Mouse (Mus musculus): ENCODE data around the gene Tnip3. TPM values are rescaled to one million over a fixed set of nuclear protein-coding genes. Genes with fewer than 3 reads are reported as not detected.

Tnip3 gene
- total RNA-seq, 2 experiments from 2014 or later = 0.33 TPM; not detected in 1

DNA sequence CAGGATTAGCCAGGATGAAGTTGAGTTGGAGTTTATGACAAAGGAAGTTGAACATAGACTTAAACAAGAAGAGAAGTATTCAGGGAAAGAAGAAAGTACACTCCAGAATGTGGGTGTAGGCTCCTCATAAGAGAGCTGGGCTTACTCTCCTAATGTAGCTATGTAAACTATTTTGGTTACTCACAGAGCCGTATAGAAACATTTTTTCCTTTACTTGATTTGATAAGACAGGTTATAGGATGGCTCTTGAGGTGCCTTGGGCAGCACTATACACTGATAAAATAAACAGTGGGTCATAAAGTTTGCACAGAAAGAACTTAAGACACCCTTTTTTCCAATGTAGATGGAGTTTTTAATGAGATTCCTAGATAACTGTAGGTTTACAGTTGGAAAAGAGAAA lies 70.3 kb downstream of the Tnip3 start:
- no peak overlapping the region for H3K4me3 ChIP-seq
- TF ChIP-seq CTCF (IDR thresholded peaks at IDR 0.05) = no peak
- intact Hi-C loops (cut with DNase I) = no loop called here

DNA sequence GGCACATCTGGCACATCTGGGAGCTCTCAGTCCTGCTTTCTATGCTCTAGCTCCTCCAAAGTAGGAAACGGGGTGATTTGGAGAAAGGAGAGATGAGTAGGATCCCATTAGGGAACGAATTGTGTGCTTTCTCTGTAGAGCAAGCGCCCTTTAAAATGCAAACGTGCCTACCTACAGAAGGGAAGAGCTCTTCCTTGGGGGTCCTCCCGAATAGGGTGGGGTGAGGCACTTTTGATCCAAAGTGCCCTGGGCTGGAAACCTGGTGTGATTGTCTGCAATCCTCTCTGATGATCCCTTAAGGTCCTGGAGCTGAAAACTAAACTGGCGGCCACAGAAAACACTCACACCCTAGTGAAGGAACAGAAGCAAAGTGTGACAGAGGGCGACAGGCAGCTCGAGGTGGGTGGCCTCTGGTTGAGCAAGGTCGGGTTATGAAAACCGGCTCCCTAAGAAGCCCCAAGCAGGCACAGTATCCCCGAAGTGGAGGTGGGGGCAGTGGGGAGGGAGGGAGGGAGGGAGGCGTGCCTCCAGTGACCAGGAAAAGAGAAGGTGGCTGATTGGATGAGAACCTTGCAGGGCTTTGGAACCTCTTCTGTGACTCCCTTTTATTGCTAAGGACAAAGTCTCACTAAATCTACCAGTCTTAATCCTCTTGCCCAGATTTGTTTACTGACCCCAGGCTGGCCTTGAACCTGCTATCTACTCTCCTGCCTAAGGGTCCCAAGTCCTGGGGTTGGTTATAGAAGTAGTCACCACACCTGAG lies 72.1 kb downstream of the Tnip3 start:
- no peak for TF ChIP-seq CTCF (IDR thresholded peaks at IDR 0.05)
- Histone ChIP-seq H3K4me3 (no peak overlapping the region), H3K27ac (no peak overlapping the region)
- intact Hi-C loops (cut with DNase I) = no loop called here
- no peak for DNase-seq

More for the DNA sequence above, 70.3 kb downstream of the Tnip3 start:
- no peak for DNase-seq
- no peak overlapping the region for H3K27ac ChIP-seq

DNA sequence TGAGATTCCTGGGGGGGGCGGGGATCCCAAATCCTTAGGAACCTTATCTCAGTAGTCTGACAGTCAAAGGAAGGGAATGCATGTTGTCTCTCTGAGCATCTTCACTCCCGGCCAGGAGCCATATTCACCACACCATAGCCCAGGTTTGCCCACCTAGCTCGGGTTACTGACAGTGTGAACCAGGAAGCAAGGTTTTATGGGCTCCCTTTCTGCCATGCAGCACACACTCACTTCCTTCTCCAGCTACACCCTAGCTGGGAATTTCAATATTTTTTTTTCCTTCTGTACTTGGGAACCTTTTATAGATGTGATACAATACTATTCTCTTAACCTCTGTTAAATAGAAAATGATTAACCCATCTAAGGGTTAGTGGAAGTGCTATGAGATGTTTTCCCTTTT lies 73.4 kb downstream of the Tnip3 start:
- no peak for DNase-seq
- TF ChIP-seq CTCF (IDR thresholded peaks at IDR 0.05) = no peak
- intact Hi-C loops (cut with DNase I) = no loop called here
- Histone ChIP-seq H3K4me3 (no peak overlapping the region), H3K27ac (no peak overlapping the region)

DNA sequence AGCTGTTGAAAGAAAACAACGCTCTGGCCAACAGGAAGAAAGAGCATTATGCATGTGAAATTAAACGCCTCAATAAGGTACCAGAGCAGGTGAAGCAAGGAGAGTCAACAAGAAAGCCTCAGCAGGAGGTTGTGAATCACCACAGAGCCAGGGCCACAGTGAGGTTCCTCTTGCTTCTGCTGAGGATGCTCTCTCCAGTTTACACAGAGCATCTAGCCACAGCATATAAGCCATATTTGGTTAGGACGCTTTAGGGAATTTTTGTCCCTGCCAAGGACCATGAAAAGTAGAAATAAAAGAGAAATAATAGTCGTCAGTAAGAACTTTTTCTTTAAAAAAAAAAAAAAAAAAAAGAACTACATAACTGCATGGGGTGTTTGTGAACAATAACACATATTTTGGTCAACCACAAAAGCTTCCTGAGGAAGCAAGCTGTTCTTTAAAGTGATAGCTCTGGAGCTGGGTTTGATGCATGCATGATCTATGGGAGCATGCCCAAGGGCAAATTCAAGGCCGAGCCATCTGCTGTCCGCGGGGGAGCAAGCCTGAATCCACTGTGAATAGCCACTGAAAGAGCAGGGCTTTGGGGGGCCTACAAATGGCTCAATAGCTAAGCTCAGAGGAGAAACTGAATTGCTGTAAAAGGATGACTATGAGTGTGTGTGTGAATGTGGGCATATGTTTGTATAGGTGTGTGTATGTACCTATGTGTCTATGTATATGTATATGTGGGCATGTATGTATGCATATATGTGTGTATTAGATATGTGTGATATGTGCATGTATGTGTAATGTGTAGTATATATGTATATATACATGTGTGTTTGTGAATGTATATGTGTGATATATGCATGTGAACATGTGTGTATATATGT lies 75.0 kb downstream of the Tnip3 start:
- intact Hi-C loops (cut with DNase I) = no loop called here
- H3K27ac ChIP-seq = no peak overlapping the region
- no peak for TF ChIP-seq CTCF (IDR thresholded peaks at IDR 0.05)
- H3K4me3 ChIP-seq = no peak overlapping the region
- DNase-seq = no peak

DNA sequence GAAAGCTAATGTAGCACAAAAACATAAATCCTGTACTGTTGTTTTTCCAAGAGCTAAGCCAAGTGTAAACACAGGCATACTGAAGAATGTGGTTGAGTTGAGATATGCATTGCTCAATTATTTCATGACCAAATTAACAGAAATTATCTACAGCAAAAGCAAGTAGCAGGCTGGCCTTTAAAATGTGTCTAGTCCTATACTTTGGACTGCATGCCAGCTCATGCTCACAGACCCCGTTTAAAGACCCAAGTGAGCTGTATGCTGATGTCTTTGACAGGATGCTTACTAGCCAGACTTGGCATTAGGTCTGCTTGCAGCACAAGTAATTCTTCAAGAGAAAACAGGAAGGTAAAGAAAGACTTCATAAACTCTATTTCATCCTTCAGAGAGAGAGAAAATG lies 75.8 kb downstream of the Tnip3 start:
- no peak for TF ChIP-seq CTCF (IDR thresholded peaks at IDR 0.05)
- intact Hi-C loops (cut with DNase I) = no loop called here
- DNase-seq = no peak
- no peak overlapping the region for H3K27ac ChIP-seq
- H3K4me3 ChIP-seq = no peak overlapping the region

DNA sequence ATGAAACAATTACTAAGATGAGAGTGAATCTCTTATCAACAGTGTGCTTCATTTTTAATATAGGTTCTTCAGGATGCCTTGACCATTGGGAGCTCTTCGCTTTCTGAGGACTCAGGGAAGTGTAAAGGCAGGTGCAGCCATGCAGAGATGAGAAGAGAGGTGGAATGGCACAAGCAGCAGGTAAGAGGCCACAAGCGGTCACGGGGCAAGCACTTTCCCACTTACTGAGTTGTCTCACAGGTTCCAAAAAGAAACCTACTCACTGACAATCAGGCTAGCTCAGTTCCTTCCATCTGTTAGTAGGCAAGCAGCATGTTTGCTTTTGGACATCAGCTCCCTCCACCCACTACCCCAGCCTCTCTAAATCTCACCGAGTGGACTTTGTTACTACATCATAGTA lies 80.7 kb downstream of the Tnip3 start:
- no peak for TF ChIP-seq CTCF (IDR thresholded peaks at IDR 0.05)
- Histone ChIP-seq H3K27ac (no peak overlapping the region), H3K4me3 (no peak overlapping the region)
- no peak for DNase-seq
- intact Hi-C loops (cut with DNase I) = no loop called here

DNA sequence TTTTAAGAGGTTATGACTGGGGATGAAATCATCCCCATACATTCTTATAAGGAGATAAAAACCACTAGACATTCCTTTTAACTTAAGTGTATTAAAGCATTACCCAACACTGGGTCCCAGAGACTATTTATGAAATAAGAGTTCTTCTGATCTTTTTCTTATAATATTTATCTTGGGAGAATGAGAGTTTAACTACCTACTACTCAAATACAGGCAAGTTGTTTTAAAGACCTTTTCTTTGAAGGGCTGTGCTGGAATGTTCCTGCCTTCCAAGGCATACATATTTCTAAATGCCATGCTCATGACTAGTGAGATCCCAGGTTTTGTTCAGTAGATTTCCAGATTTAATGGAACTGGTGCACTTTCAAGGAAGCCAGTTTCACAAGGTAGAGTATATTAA lies 81.8 kb downstream of the Tnip3 start:
- no peak for DNase-seq
- no peak for TF ChIP-seq CTCF (IDR thresholded peaks at IDR 0.05)
- H3K27ac ChIP-seq = no peak overlapping the region
- intact Hi-C loops (cut with DNase I) = no loop called here
- H3K4me3 ChIP-seq = no peak overlapping the region

DNA sequence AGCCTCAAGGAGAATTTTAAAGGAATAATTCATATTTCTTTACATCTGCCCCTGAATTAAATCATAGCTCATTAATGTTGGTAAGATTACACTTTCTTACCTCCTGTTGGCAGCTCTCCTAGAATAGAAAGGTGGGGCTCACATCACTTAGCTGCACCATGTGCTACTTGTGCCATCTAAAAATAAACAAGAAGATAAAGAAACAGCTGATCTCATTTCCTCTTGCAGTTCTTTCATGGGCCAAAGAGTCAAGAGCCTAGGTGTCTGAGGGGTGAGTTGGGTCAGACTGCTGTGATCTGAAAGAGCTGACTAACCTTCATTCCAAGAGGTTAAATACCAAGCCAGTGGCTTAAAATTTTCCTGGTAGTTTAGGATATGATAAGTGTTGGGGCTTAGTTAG lies 86.7 kb downstream of the Tnip3 start:
- no peak for DNase-seq
- Histone ChIP-seq H3K27ac (no peak overlapping the region), H3K4me3 (no peak overlapping the region)
- no peak for TF ChIP-seq CTCF (IDR thresholded peaks at IDR 0.05)
- intact Hi-C loops (cut with DNase I) = no loop called here

DNA sequence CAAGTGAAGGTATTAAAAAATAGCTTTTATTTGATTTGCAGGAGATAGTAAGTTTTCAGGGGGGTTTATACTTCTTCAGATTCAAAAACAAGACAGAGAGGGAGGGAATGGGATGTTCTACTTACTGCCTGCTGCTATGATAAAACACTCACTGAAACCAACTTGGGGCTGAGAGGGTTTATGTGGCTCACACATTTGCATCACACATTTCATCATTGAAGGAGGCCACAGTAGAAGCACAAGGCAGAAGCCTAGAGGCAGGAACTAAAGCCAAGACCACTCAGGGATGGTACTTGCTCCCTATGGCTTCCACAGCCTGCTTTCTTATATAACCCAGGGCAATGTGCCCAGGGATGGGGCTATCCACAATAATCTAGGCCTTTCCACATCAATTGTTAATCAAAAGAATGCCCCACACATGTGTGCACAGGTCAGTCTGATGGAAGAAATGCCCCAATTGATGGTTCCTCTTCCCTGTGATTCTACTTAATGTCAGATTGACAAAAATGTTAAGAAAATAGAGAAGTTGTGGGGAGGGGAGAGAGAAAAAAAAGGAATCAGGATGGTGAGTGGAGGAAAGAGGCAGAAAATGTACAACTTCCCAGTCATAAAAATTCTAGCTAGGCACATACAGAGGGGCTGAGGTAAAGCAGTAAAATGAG lies 88.9 kb downstream of the Tnip3 start:
- Histone ChIP-seq H3K4me3 (no peak overlapping the region), H3K27ac (no peak overlapping the region)
- no peak for TF ChIP-seq CTCF (IDR thresholded peaks at IDR 0.05)
- intact Hi-C loops (cut with DNase I) = no loop called here
- DNase-seq = no peak

DNA sequence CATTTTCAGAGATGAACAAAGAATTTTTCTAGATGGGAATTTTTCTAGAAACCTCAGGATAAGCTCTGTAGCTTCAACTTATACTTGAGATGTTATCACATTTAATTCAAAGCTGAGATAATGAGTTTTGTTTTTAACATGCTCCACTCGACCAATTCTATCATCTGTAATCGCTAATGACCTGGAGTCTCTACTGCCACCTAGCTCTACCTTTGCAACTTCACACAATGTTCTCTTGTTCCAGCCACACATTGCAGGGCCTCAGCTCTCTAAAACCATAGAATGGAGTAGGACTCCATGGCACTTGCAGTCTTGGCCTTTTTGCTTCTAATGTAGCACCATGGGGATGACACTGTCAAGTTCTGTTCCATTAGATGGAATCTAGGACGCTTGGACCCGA lies 90.5 kb downstream of the Tnip3 start:
- intact Hi-C loops (cut with DNase I) = no loop called here
- H3K4me3 ChIP-seq = no peak overlapping the region
- no peak for TF ChIP-seq CTCF (IDR thresholded peaks at IDR 0.05)
- no peak overlapping the region for H3K27ac ChIP-seq
- no peak for DNase-seq

DNA sequence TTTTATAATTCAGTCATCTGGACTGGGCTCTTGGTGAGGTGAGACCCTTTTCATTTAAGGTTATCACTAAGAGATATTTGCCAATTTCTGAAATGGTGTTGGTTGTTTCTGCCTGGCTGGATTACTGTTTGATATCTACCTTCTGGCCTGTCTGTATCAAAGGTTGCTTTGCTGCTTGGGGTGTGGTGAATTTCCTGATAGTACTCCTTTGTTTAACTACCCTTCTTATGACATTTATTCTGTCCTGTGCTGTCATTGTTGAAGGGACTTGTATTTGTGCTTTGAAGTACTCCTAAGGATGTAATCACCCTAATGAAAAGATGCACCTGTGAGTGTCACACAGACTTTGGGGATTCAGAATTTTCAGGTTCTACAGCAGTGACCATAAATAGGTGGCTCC lies 96.1 kb downstream of the Tnip3 start:
- intact Hi-C loops (cut with DNase I) = no loop called here
- no peak overlapping the region for H3K27ac ChIP-seq
- no peak overlapping the region for H3K4me3 ChIP-seq
- DNase-seq = no peak
- TF ChIP-seq CTCF (IDR thresholded peaks at IDR 0.05) = no peak

DNA sequence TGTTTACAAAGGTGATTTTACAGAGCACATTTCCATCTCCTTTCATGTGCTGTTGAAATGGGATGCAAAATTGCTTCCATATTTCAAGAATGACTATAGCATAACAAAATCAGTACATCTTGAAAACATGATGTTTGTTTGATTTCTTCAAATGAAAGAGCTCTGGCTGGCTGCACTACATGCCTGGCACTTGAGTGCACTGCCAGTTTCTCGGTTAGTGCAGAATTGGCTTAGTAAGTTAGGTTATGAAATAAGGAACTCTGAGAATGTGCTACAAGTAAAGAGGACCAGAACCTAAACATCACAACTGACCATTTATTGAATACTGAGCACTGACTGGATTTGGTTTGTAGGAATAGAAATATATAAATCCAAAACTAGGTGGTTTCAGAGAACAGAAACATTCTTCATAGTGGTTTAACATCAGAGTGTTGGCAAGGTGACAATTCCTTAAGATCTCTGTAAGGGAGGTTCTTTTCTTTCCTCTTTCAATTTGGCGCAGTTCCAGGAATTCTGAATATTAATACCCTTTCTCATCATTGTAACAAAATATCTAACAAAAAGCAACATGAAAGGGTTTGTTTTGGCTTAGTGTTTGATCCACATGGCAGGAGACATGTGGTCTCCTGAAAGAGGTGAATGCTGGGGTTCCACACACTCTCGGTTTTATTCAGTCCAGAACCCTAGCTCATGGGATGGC lies 98.1 kb downstream of the Tnip3 start:
- Histone ChIP-seq H3K4me3 (no peak overlapping the region), H3K27ac (no peak overlapping the region)
- TF ChIP-seq CTCF (IDR thresholded peaks at IDR 0.05) = no peak
- DNase-seq = no peak
- intact Hi-C loops (cut with DNase I) = no loop called here

Measured in gastrocnemius, adult 2 months (tissue).